Mouse (Mus musculus): ENCODE data around the gene Xxylt1. TPM values are rescaled to one million over a fixed set of nuclear protein-coding genes. Genes with fewer than 3 reads are reported as not detected.

The Xxylt1 gene
- total RNA-seq, 2 experiments from 2014 or later = 6.1 to 8.5 TPM

GRCm38 (mm10) chr16:30969266-30970064 is 111.8 kb downstream of the Xxylt1 start:
- ATAC-seq (replicated peaks; ENCODE audit: low FRiP score, low TSS enrichment, poor library complexity, severe bottlenecking) = no peak

- no peak for ATAC-seq (replicated peaks; ENCODE audit: low FRiP score, low TSS enrichment, poor library complexity, severe bottlenecking)
Measured at GRCm38 (mm10) chr16:30968402-30969151, 112.7 kb downstream of the Xxylt1 start.

GRCm38 (mm10) chr16:30966684-30967083 is 114.5 kb downstream of the Xxylt1 start:
- ATAC-seq (replicated peaks; ENCODE audit: low FRiP score, low TSS enrichment, poor library complexity, severe bottlenecking) = no peak

GRCm38 (mm10) chr16:30964891-30965290 is 116.3 kb downstream of the Xxylt1 start:
- no peak for ATAC-seq (replicated peaks; ENCODE audit: low FRiP score, low TSS enrichment, poor library complexity, severe bottlenecking)

GRCm38 (mm10) chr16:30964411-30964810 is 116.8 kb downstream of the Xxylt1 start:
- no peak for ATAC-seq (replicated peaks; ENCODE audit: low FRiP score, low TSS enrichment, poor library complexity, severe bottlenecking)

- no peak for ATAC-seq (replicated peaks; ENCODE audit: low FRiP score, low TSS enrichment, poor library complexity, severe bottlenecking)
Measured at GRCm38 (mm10) chr16:30962515-30962914, 118.7 kb downstream of the Xxylt1 start.

- ATAC-seq (replicated peaks; ENCODE audit: low FRiP score, low TSS enrichment, poor library complexity, severe bottlenecking) = no peak
Measured at GRCm38 (mm10) chr16:30961176-30961575, 120.1 kb downstream of the Xxylt1 start.

- no peak for ATAC-seq (replicated peaks; ENCODE audit: low FRiP score, low TSS enrichment, poor library complexity, severe bottlenecking)
Measured at GRCm38 (mm10) chr16:30960266-30960665, 121.0 kb downstream of the Xxylt1 start.

- no peak for ATAC-seq (replicated peaks; ENCODE audit: low FRiP score, low TSS enrichment, poor library complexity, severe bottlenecking)
Measured at GRCm38 (mm10) chr16:30959692-30960091, 121.5 kb downstream of the Xxylt1 start.

GRCm38 (mm10) chr16:30956141-30956540 is 125.1 kb downstream of the Xxylt1 start:
- ATAC-seq (replicated peaks; ENCODE audit: low FRiP score, low TSS enrichment, poor library complexity, severe bottlenecking) = no peak

- ATAC-seq (replicated peaks; ENCODE audit: low FRiP score, low TSS enrichment, poor library complexity, severe bottlenecking) = no peak
Measured at GRCm38 (mm10) chr16:30948636-30949035, 132.6 kb downstream of the Xxylt1 start.

GRCm38 (mm10) chr16:30948216-30948615 is 133.0 kb downstream of the Xxylt1 start:
- ATAC-seq (replicated peaks; ENCODE audit: low FRiP score, low TSS enrichment, poor library complexity, severe bottlenecking) = no peak

GRCm38 (mm10) chr16:30944886-30945285 is 136.3 kb downstream of the Xxylt1 start:
- no peak for ATAC-seq (replicated peaks; ENCODE audit: low FRiP score, low TSS enrichment, poor library complexity, severe bottlenecking)

- no peak for ATAC-seq (replicated peaks; ENCODE audit: low FRiP score, low TSS enrichment, poor library complexity, severe bottlenecking)
Measured at GRCm38 (mm10) chr16:30943919-30944318, 137.3 kb downstream of the Xxylt1 start.

GRCm38 (mm10) chr16:30940699-30941098 is 140.5 kb downstream of the Xxylt1 start:
- no peak for ATAC-seq (replicated peaks; ENCODE audit: low FRiP score, low TSS enrichment, poor library complexity, severe bottlenecking)

GRCm38 (mm10) chr16:30939903-30940302 is 141.3 kb downstream of the Xxylt1 start:
- ATAC-seq (replicated peaks; ENCODE audit: low FRiP score, low TSS enrichment, poor library complexity, severe bottlenecking) = no peak

- no peak for ATAC-seq (replicated peaks; ENCODE audit: low FRiP score, low TSS enrichment, poor library complexity, severe bottlenecking)
Measured at GRCm38 (mm10) chr16:30939210-30939609, 142.0 kb downstream of the Xxylt1 start.

- ATAC-seq (replicated peaks; ENCODE audit: low FRiP score, low TSS enrichment, poor library complexity, severe bottlenecking) = no peak
Measured at GRCm38 (mm10) chr16:30938664-30939063, 142.6 kb downstream of the Xxylt1 start.

GRCm38 (mm10) chr16:30937665-30938064 is 143.6 kb downstream of the Xxylt1 start:
- no peak for ATAC-seq (replicated peaks; ENCODE audit: low FRiP score, low TSS enrichment, poor library complexity, severe bottlenecking)

GRCm38 (mm10) chr16:30936471-30936870 is 144.8 kb downstream of the Xxylt1 start:
- no peak for ATAC-seq (replicated peaks; ENCODE audit: low FRiP score, low TSS enrichment, poor library complexity, severe bottlenecking)

GRCm38 (mm10) chr16:30936012-30936461 is 145.2 kb downstream of the Xxylt1 start:
- ATAC-seq (replicated peaks; ENCODE audit: low FRiP score, low TSS enrichment, poor library complexity, severe bottlenecking) = no peak
